Mouse (Mus musculus): ENCODE measurements around the gene Ppm1h.

DNA sequence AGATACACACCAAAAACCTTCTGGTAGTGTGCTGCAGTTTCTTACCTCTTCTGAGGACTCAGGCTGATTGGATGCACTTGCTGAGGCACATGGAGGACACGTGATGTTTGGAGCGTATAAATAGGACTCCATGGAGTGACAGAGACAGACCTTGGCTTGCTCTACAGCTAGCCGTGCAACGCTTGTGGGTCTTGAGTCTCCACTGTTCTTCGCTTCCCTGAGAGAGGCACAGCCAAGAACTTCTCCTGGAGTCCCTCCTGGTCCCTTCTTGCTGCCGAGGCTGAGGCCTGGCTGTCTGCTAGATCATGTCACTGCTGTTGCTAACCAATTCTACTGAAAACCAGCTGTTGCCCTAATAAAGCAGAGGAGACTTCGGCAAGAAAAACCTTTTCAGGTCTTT lies 221.4 kb downstream of the Ppm1h start:
- TF ChIP-seq CTCF (IDR thresholded peaks at IDR 0.05), result no peak
- no peak for TF ChIP-seq EP300 (IDR thresholded peaks at IDR 0.05)

All from lung, postnatal 0 days (tissue).